Mouse (Mus musculus) lung, adult 2 months (tissue): ENCODE measurements around the gene Sugp2.

ENCODE experiments used
- CTCF ChIP-seq: fragments of 200-500 bp; IDR thresholded peaks from 2 replicates; pipeline ENCODE4 v1.5.1; 2011; ENCODE audit warnings: mild to moderate bottlenecking, low read length, control low read depth; ENCODE audit not compliant: insufficient read depth
- POLR2A ChIP-seq: fragments of 200-500 bp; IDR thresholded peaks from 2 replicates; pipeline ENCODE4 v1.6.1; 2011; ENCODE audit warnings: low read depth, mild to moderate bottlenecking, control low read depth, low read length, borderline replicate concordance; ENCODE audit errors: extremely low read depth

GRCm38 (mm10) chr8:70195762-70196161, 38.3 kb upstream of the Sugp2 start:
- TF ChIP-seq CTCF (no peak), POLR2A (no peak)
